Mouse (Mus musculus) hindbrain, embryonic 13.5 days (tissue): ENCODE results near the gene Ptprk. TPM values are rescaled to one million over a fixed set of nuclear protein-coding genes. Genes with fewer than 3 reads are reported as not detected.

Experiments used
- ATAC-seq: fragments of 200-750 bp; cut with Nextera tagmentation; 2 replicates; pipeline ENCODE4 v1.8.0; 2017; ENCODE audit warnings: moderate TSS enrichment; ENCODE audit not compliant: low FRiP score
- H3K27ac ChIP-seq: fragments of 300-500 bp; sonication (generic); 2 replicates; pipeline ENCODE4 v1.5.1; 2015; ENCODE audit warnings: inconsistent platforms, mild to moderate bottlenecking, moderate library complexity
- H3K27me3 ChIP-seq: fragments of 300-500 bp; sonication (generic); 2 replicates; pipeline ENCODE4 v1.6.1; 2015; ENCODE audit warnings: mild to moderate bottlenecking, inconsistent platforms
- H3K36me3 ChIP-seq: fragments of 300-500 bp; sonication (generic); 2 replicates; pipeline ENCODE4 v1.6.1; 2015; ENCODE audit warnings: mild to moderate bottlenecking, inconsistent platforms
- H3K4me1 ChIP-seq: fragments of 300-500 bp; sonication (generic); replicated peaks from 2 replicates; pipeline ENCODE4 v1.6.1; 2015; ENCODE audit warnings: inconsistent platforms
- H3K4me2 ChIP-seq: fragments of 300-500 bp; sonication (generic); 2 replicates; pipeline ENCODE4 v1.6.1; 2015; ENCODE audit warnings: inconsistent platforms, mild to moderate bottlenecking, moderate library complexity
- H3K4me3 ChIP-seq: fragments of 300-500 bp; sonication (generic); 2 replicates; pipeline ENCODE4 v1.5.1; 2015; ENCODE audit warnings: mild to moderate bottlenecking, inconsistent platforms
- H3K9ac ChIP-seq: fragments of 300-500 bp; sonication (generic); 2 replicates; pipeline ENCODE4 v1.6.1; 2015; ENCODE audit warnings: mild to moderate bottlenecking, inconsistent platforms
- H3K9me3 ChIP-seq: fragments of 300-500 bp; sonication (generic); 2 replicates; pipeline ENCODE4 v1.6.1; 2016; ENCODE audit warnings: inconsistent platforms
- WGBS: fragments of 180-500 bp; shearing (Covaris S2); methylation state at CpG from one replicate; pipeline ENCODE4 v1.1.7; 2015; 5-methylcytosine and 5-hydroxymethylcytosine counted together
- polyA plus RNA-seq: library from polyadenylated mRNA; unstranded; fragments of >200 nt; fragmentation: Nextera tagmentation; extraction: Ambion mirVana; gene quantifications from 2 replicates; pipeline ENCODE4 v1.2.1, GENCODE M21; 2015

Gene Ptprk
- polyA plus RNA-seq, 1 experiment from 2014 or later = 31.3 TPM

GRCm38 (mm10) chr10:28118783-28119365 lies 44.3 kb downstream of the Ptprk start:
- Histone ChIP-seq H3K27me3 (no peaks in the 10 kb centered on the region), H3K4me1 (no peaks in the 10 kb centered on the region), H3K36me3 (no peaks in the 10 kb centered on the region), H3K4me3 (no peak overlapping the region), H3K4me2 (no peak overlapping the region), H3K9ac (no peak overlapping the region), H3K27ac (no peak overlapping the region), H3K9me3 (no peaks in the 10 kb centered on the region)
- 91% methylated on average over 6 of the region's 6 CpGs for WGBS
- ATAC-seq = no peak

GRCm38 (mm10) chr10:28123881-28124280 lies 49.3 kb downstream of the Ptprk start:
- H3K27me3 ChIP-seq = no peaks in the 10 kb centered on the region
- no peak for ATAC-seq
- WGBS = 96% methylated on average over 4 of the region's 4 CpGs
- H3K4me3 ChIP-seq = no peak overlapping the region
- no peaks in the 10 kb centered on the region for H3K36me3 ChIP-seq
- H3K27ac ChIP-seq = no peak overlapping the region
- no peak overlapping the region for H3K4me2 ChIP-seq
- no peaks in the 10 kb centered on the region for H3K4me1 ChIP-seq
- no peak overlapping the region for H3K9ac ChIP-seq
- no peaks in the 10 kb centered on the region for H3K9me3 ChIP-seq

GRCm38 (mm10) chr10:28128011-28128410 lies 53.4 kb downstream of the Ptprk start:
- Histone ChIP-seq H3K27me3 (no peaks in the 10 kb centered on the region), H3K9ac (no peak overlapping the region), H3K4me2 (no peak overlapping the region), H3K4me1 (no peaks in the 10 kb centered on the region), H3K36me3 (no peaks in the 10 kb centered on the region), H3K9me3 (no peaks in the 10 kb centered on the region), H3K4me3 (no peak overlapping the region), H3K27ac (no peak overlapping the region)
- 82% methylated on average over 5 of the region's 5 CpGs for WGBS
- ATAC-seq = no peak

GRCm38 (mm10) chr10:28128450-28128849 lies 53.8 kb downstream of the Ptprk start:
- no peaks in the 10 kb centered on the region for H3K9me3 ChIP-seq
- H3K4me2 ChIP-seq = no peak overlapping the region
- 68% methylated on average over 4 of the region's 4 CpGs for WGBS
- H3K9ac ChIP-seq = no peak overlapping the region
- H3K27ac ChIP-seq = no peak overlapping the region
- H3K4me1 ChIP-seq = no peaks in the 10 kb centered on the region
- H3K36me3 ChIP-seq = no peaks in the 10 kb centered on the region
- H3K27me3 ChIP-seq = no peaks in the 10 kb centered on the region
- no peak overlapping the region for H3K4me3 ChIP-seq
- ATAC-seq = no peak

GRCm38 (mm10) chr10:28130422-28130821 lies 55.8 kb downstream of the Ptprk start:
- Histone ChIP-seq H3K27me3 (no peaks in the 10 kb centered on the region), H3K27ac (no peak overlapping the region), H3K9me3 (no peaks in the 10 kb centered on the region), H3K4me3 (no peak overlapping the region), H3K4me1 (no peaks in the 10 kb centered on the region), H3K9ac (no peak overlapping the region), H3K36me3 (no peaks in the 10 kb centered on the region), H3K4me2 (no peak overlapping the region)
- ATAC-seq = no peak
- 87% methylated on average over 9 of the region's 9 CpGs for WGBS

GRCm38 (mm10) chr10:28133770-28134169 lies 59.1 kb downstream of the Ptprk start:
- no peak overlapping the region for H3K9ac ChIP-seq
- H3K9me3 ChIP-seq = no peaks in the 10 kb centered on the region
- WGBS = 91% methylated on average over 4 of the region's 4 CpGs
- H3K27ac ChIP-seq = no peak overlapping the region
- no peak overlapping the region for H3K4me3 ChIP-seq
- peaks cover 6% of the 10 kb centered on the region for H3K4me1 ChIP-seq
- no peak for ATAC-seq
- H3K36me3 ChIP-seq = no peaks in the 10 kb centered on the region
- no peaks in the 10 kb centered on the region for H3K27me3 ChIP-seq
- H3K4me2 ChIP-seq = no peak overlapping the region

GRCm38 (mm10) chr10:28138399-28138798 lies 63.8 kb downstream of the Ptprk start:
- WGBS = 73% methylated on average over 4 of the region's 4 CpGs
- no peaks in the 10 kb centered on the region for H3K9me3 ChIP-seq
- no peak overlapping the region for H3K4me3 ChIP-seq
- H3K27me3 ChIP-seq = no peaks in the 10 kb centered on the region
- H3K36me3 ChIP-seq = no peaks in the 10 kb centered on the region
- H3K9ac ChIP-seq = no peak overlapping the region
- H3K4me1 ChIP-seq = peaks cover 9% of the 10 kb centered on the region
- H3K4me2 ChIP-seq = no peak overlapping the region
- no peak overlapping the region for H3K27ac ChIP-seq
- 0 out of 2 replicates have a peak, but pooled peaks have one; percentile 13 for ATAC-seq

GRCm38 (mm10) chr10:28144459-28144858 lies 69.8 kb downstream of the Ptprk start:
- no peak overlapping the region for H3K27ac ChIP-seq
- H3K4me3 ChIP-seq = no peak overlapping the region
- WGBS = 39% methylated on average over 1 of the region's 1 CpGs
- ATAC-seq = 0 out of 2 replicates have a peak, but pooled peaks have one; percentile 41
- no peaks in the 10 kb centered on the region for H3K9me3 ChIP-seq
- H3K36me3 ChIP-seq = no peaks in the 10 kb centered on the region
- H3K4me1 ChIP-seq = peaks cover 17% of the 10 kb centered on the region; the same call in 1 of the 2 replicates
- H3K4me2 ChIP-seq = no peak overlapping the region
- no peaks in the 10 kb centered on the region for H3K27me3 ChIP-seq
- no peak overlapping the region for H3K9ac ChIP-seq

- Histone ChIP-seq H3K9me3 (no peaks in the 10 kb centered on the region), H3K27ac (no peak overlapping the region), H3K4me2 (no peak overlapping the region), H3K4me1 (peaks cover 17% of the 10 kb centered on the region; the same call in 1 of the 2 replicates), H3K27me3 (no peaks in the 10 kb centered on the region), H3K4me3 (no peak overlapping the region), H3K9ac (no peak overlapping the region), H3K36me3 (no peaks in the 10 kb centered on the region)
- WGBS = 46% methylated on average over 5 of the region's 5 CpGs
- ATAC-seq = 0 out of 2 replicates have a peak, but pooled peaks have one; percentile 2
Measured at GRCm38 (mm10) chr10:28145326-28145725, 70.7 kb downstream of the Ptprk start.

- H3K9me3 ChIP-seq = no peaks in the 10 kb centered on the region
- ATAC-seq = peak; percentile 65
- H3K4me1 ChIP-seq = peaks cover 13% of the 10 kb centered on the region
- peak overlapping the region; percentile 40; the same call in 1 of the 2 replicates for H3K9ac ChIP-seq
- no peaks in the 10 kb centered on the region for H3K36me3 ChIP-seq
- H3K4me3 ChIP-seq = no peak overlapping the region
- 62% methylated on average over 20 of the region's 20 CpGs for WGBS
- no peaks in the 10 kb centered on the region for H3K27me3 ChIP-seq
- H3K27ac ChIP-seq = peak overlapping the region; percentile 25; the same call in 1 of the 2 replicates
- H3K4me2 ChIP-seq = 0 out of 2 replicates have a peak overlapping the region, but pooled peaks have one; percentile 4
Measured at GRCm38 (mm10) chr10:28155688-28156685, 81.4 kb downstream of the Ptprk start.

- no peak for ATAC-seq
- no peak overlapping the region for H3K27ac ChIP-seq
- no peak overlapping the region for H3K9ac ChIP-seq
- H3K36me3 ChIP-seq = no peaks in the 10 kb centered on the region
- WGBS = 92% methylated on average over 4 of the region's 4 CpGs
- H3K4me3 ChIP-seq = no peak overlapping the region
- H3K27me3 ChIP-seq = no peaks in the 10 kb centered on the region
- H3K9me3 ChIP-seq = no peaks in the 10 kb centered on the region
- no peak overlapping the region for H3K4me2 ChIP-seq
- H3K4me1 ChIP-seq = peaks cover 20% of the 10 kb centered on the region
Measured at GRCm38 (mm10) chr10:28159716-28160115, 85.1 kb downstream of the Ptprk start.

- H3K4me2 ChIP-seq = no peak overlapping the region
- no peak overlapping the region for H3K4me3 ChIP-seq
- no peak for ATAC-seq
- no peak overlapping the region for H3K9ac ChIP-seq
- H3K36me3 ChIP-seq = no peaks in the 10 kb centered on the region
- H3K4me1 ChIP-seq = peaks cover 10% of the 10 kb centered on the region
- H3K9me3 ChIP-seq = no peaks in the 10 kb centered on the region
- H3K27me3 ChIP-seq = no peaks in the 10 kb centered on the region
- no peak overlapping the region for H3K27ac ChIP-seq
Measured at GRCm38 (mm10) chr10:28161306-28161705, 86.7 kb downstream of the Ptprk start.
